Mouse (Mus musculus) kidney, postnatal 25 days (tissue): ENCODE measurements at regions not wholly inside any gene's neighbourhood (a gene's known extent, or its start where the extent isn't known, plus 50 kb on each side); places are given as distances from the start of the nearest gene placed in this dataset.

Source experiments
- DNase-seq, 2 experiments: peaks; one replicate each; pipeline ENCODE4 v3.0.0; 2021; ENCODE audit warnings: mixed read lengths in 2 of 2

DNA sequence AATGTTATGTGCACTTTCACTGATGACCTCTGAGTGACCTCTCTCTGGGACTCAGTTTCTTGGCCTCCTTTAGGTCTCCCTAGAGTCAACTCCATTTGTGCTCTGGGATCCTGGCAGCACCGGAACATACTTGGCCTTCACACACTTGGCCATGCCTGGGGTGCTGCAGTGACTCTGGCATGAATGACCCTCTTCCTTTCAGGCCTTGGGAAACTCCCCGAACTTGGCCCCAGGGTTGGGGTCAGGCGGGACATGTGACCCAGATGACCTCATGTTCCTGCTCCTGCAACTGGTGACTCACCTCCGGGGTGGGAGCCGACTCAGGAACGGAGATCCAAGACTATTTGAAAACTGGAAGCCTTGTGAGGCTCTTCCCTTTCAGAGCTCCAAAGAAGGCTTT, 159.2 kb downstream of the Cyp26b1 start:
- DNase-seq: peak in 1 of 2 experiments; percentile 46

GRCm38 (mm10) chr6:84431622-84431955, 162.1 kb downstream of the Cyp26b1 start:
- DNase-seq: no peak

DNA sequence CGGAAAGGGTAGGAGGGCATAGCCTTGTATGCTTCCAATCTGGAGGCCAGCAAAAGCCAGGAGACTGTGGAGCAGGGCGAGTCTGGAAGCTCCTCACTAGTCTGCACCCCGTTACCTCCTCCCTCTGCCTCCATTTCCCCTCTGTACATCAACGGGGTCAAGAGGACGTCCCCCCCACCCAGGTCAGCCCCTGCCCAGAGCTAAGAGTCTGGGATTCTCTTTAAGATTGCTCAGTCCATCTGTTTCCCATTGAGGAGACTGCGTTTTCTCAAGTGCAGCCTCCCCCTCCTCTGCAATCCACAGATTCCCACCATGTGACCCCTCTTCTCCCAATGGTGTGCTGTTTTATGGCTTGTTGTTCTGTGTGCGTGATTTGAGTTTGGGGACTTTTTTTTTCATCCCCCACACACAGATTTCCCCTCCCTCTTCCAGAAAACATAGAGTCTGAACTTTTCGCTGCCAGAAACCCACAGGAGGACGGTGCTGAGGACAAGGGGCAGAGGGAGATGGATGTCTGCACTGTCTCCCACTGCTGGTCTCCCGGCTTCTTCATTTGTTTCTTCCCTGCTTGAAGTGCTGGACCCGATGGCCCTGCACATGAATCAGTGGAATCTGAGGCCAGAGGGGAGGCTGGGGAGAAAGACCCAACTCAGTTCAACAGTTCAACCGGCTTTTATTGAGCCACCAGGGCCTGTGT, 162.6 kb downstream of the Cyp26b1 start:
- DNase-seq: no peak

- no peak for DNase-seq
Measured at GRCm38 (mm10) chr6:84430146-84430545, 163.6 kb downstream of the Cyp26b1 start.

DNA sequence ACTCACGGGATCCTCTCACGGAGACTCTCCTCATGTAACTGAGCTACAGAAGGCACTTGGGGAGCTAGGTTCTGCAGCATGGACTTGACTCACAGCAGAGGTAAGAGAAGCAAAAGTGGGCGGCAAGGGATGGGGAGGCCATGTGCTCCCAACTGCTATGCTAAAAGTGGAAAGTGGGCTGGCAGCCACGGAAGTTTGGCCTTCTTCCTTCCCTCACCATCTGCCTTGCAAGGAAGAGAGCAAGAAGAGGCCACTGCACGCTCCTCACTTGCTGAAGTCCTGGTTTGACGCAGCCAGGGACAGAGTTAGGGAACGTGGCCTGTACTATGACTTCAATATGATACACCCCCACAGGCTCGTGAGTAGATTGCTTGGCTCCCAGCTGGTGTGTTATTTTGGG, 164.5 kb downstream of the Cyp26b1 start:
- DNase-seq: no peak

- DNase-seq: peak in 1 of 2 experiments; percentile 43
Measured at GRCm38 (mm10) chr6:84426691-84427090, 167.0 kb downstream of the Cyp26b1 start.

- peak; percentile 11 to 50 for DNase-seq
Measured at GRCm38 (mm10) chr6:84425823-84426222, 167.9 kb downstream of the Cyp26b1 start.

DNA sequence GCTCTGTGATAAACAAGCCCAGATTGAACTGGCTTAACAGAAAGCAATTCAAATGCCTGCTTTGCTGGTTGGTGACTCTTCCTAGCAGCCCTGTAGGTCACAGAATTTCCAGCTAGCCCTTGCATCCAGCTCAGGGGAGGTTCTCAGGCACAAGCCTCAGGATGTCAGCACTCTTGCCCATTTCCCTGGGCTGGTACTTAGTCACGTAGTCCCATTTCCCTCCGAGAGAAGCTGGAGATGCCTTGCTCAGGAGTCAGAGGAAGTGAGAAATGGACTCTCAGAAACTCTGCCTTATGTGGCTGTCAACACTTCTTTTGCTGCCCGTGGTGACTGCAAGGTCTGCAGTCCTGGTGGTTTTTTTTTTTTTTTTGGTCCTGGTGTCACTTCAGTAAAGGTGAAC, 170.8 kb downstream of the Cyp26b1 start:
- DNase-seq: no peak

DNA sequence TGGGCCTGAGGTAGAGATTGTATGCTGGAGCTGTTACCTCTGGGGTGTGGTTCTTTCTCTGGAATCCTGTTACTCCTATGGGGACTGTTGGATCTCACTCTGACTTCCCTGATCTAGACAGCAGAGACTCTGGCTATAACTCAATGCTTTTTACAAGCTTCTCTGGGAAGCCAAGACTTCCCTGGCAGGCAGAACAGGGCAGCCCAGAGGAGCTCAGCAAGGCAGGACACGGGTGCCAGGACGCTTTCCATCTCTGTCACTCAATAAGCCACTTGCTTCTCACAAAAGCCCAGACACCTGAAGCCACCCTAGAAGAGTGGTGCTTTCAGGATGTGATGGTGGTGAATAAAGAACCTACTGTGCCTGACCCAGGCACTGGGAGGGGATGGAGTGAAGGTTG, 174.0 kb downstream of the Cyp26b1 start:
- DNase-seq: no peak

- no peak for DNase-seq
Measured at GRCm38 (mm10) chr6:84419281-84419680, 174.4 kb downstream of the Cyp26b1 start.

DNA sequence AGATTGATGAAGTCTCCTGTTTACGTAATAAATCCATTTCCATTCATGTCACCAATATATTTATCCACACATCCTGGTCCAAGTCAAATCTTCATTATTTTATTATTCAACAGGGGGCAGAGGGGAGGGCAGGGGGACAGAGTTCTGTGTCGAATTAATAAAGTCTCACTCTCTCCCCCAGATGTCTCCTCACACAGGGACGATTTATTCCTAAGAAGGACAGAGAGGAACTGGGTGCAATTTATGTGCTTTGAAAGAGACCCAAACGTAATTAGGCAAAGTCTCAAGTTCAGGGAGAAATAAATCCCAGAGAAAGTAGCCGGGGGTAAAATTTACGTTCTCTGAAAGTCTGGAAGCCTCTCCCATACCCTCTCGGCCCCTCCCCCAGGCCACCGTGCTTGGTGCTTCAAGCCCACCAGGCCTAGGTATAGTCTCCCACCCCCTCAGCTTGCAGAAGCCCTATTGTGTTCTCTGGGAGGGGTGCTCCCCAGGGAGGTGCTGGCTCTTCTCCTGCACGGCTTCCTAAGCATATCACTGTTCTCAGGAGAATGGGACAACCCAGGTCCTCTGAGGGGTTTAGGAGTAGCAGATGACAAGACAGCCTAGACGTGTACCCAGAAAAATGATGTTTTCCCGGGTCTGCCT, 176.6 kb downstream of the Cyp26b1 start:
- no peak for DNase-seq

DNA sequence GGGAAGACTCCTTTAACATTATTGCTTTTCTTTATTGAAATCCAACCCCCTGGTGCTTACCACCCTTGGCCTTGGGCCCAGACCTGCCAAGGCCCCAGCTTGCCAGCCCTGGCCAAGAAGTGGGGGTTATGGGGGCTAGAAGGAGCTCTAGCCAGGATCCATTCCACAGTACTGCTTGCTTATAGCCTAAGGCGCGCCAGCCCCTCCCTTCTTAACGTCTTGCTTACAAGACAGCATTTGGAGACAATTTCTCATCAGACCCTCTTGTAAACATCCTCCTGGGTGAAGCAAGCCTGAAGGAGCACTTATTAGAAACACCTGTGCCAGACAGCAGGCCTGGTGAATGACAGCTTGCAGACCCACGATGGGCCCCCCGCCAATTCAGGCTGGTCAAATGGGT, 179.3 kb downstream of the Cyp26b1 start:
- no peak for DNase-seq

DNA sequence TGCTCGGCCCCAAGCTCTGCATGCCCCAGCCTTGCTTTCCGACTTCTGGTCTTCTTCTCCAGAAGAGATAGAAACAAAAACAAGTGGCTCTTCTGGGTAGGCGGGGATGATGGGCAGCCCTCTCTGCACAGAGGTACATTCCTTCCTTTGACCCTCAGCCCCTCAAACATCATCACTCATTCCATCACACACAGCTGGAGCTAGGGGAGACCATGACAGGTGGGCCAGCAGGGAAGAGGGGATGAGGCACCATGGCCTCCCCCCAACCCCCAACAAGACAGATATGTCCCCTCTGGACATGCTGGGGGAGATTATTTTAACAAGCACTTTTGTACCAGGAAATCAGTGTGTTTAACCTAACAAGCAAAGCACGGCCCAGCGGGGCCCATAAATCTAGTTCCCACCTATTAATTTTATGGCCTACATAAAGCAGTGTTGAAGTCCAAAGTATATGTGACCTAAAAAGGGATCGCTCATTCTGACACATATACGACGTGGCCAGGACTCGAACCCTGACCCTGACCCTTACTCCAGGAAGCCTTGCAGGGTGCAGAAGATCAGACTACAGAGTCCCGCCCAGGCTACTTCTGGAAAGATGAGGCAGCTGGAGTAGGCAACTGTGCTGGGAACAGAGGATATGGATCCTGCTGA, 183.7 kb downstream of the Cyp26b1 start:
- no peak for DNase-seq

DNA sequence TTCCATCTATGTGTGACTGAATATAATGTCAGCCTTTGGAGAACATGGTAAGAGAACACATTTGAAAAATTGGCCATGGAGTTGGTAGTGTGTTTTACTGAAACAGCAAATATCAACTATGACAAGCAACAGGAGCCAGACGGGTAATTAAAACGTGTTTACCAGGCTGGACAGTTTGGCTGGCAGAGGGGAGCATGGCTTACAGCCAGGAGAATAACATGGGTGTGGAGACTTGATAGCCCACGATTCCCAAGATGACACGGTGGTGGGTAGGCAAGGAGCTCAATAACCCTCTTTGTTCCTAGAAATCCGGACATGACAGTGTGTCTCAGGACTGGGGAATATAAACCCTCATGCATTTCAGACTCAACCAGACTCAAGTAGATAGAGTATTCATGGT, 185.2 kb downstream of the Cyp26b1 start:
- no peak for DNase-seq

DNA sequence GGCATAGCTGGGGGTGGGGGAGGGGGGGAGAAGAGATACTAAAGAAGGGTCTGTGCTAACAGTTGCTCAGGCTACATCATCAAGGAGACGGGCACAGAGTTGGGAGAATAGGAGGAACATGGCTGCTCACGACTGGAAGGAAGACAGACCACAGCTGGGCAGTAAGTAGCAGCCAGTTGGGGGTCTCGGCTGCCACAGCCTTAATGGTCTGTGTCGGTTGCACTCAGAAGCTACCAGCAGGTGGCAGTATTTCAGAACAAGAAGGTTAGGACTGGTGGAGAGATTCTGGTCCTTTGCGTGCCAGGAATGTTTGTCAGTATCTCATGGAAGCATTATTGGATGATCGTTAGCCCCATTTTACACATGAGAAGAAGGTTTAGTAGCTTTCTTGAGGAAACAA, 185.9 kb downstream of the Cyp26b1 start:
- peak; percentile 50 to 83 for DNase-seq

DNA sequence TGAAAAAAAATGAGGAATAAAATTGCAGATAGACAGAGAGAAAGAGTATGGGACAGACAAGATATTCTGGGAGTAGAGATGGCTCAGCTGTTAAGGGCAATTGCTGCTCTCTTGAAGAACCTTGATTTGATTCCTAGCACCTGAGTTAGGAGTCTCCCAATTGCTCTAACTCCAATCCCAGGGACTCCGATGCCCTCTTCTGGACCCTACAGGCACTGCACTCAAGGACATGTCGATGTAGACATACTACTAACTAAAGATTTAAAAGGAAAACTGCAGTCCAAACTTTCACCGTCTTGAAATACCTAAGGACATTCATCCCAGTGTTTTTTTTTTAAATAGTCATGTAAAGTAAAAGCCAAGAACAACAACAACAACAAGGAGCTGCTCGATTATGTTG, 189.0 kb downstream of the Cyp26b1 start:
- DNase-seq: peak in 1 of 2 experiments; percentile 35

DNA sequence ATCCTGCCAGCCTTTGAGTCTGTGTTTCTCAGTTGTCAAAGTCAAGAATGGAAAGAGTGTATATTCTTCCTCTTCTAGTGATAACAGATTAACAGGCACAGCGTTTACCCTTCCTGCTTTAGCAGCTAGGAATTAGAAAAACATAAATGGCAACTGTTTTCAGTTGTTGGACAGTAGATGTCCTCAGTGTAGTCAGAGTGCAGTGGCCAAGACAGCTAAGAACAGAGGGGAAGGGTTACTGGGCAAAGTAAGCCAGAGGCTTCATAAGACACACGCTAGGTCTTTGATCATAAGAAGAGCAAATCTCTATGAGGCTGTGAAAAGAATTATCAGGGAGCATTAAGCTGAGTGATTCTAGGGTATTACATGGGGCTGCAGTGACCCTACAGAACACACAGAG, 191.3 kb downstream of the Cyp26b1 start:
- no peak for DNase-seq

GRCm38 (mm10) chr6:84394496-84395090, 199.1 kb downstream of the Cyp26b1 start:
- DNase-seq: peak; percentile 20 to 49

DNA sequence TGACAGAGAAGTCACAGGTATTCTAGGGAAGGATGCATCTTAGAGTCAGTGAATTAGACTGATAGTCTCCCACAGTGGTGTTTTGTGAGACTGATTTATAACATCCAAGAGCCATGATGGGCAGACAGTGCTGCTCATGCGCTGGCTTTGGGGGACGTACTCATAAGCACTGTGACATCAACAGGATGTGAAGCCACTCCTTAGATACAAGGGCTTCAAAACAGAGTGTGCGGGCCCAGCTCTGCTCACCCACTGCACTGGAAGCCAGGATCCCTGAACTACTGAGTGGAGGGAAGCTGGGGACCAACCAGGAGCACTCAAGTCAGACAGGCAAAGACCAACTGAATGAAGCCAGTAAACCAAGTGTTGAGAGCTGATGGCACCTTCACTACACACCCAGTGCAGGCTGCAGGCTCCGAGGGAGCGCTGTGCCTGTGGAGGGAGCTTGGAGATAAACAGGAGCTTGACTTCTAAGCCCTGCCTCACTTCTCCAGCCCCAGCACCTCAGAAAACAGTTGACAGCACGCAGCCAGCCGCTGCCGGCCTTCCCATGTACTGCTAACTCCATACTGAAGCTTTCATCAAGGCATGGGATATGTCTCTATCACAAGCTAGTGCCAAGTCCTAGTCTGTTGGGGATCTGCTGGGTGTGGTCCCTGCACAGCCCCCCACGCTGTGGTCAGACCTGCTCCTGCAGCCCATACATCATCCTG, 200.0 kb downstream of the Cyp26b1 start:
- no peak for DNase-seq

GRCm38 (mm10) chr6:84392752-84393511, 200.8 kb downstream of the Cyp26b1 start:
- DNase-seq: peak in 1 of 2 experiments; percentile 32

DNA sequence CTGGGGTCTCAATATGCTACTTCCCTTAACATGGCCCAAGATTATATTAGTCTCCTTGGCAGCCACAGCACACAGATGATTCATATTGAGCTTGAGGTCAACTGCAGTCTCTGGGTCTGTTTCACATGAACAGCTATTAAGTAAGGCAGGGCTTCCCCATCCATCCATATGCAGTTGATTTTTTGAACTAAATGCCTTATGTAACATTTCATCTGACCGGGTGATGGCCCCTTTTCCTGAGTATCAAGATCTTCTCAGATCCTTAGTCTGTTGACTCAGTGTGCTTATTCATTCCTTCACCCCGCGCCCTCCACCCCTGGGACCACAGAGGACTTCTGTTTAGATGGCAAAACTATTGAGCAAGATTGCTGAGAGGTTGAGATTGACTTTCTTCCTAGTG, 202.7 kb downstream of the Cyp26b1 start:
- DNase-seq: no peak

DNA sequence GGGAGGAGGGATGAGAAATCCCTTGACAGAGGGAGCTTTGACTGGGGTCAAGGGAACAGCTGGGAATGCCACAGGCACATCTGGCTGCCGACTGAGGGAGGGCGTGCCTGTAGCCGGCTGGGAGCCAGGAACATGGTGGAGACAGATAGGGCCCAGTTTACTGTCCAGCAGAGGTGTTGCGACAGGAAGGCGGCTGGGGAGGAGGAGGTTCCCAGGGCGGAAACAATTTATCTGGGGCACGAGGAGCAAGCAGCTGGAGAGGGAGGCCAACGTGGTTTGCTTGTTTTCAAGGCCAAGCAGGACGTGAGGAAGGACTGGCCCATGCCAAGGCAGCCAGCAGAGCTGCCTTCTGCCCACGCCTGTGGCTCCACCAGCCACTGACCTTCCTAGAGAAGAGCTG, 208.0 kb downstream of the Cyp26b1 start:
- peak; percentile 32 to 74 for DNase-seq
